Mouse (Mus musculus): ENCODE measurements around the gene Sept9. TPM values are rescaled to one million over a fixed set of nuclear protein-coding genes. Genes with fewer than 3 reads are reported as not detected.

Gene Sept9
- polyA plus RNA-seq, 1 experiment from 2014 or later, result 106 TPM

Other genes with a start within 250 kb of the Sept9 start
- gene Sec14l1, start 84.5 kb upstream of the Sept9 start, polyA plus RNA-seq (2015; fragmentation: Nextera tagmentation; extraction: Ambion mirVana), result 62.8 and 63.9 TPM in 2 replicates

All from midbrain, embryonic 15.5 days (tissue).